ENCODE assay signal across 13 mouse cellular contexts in the genomic region with DNA sequence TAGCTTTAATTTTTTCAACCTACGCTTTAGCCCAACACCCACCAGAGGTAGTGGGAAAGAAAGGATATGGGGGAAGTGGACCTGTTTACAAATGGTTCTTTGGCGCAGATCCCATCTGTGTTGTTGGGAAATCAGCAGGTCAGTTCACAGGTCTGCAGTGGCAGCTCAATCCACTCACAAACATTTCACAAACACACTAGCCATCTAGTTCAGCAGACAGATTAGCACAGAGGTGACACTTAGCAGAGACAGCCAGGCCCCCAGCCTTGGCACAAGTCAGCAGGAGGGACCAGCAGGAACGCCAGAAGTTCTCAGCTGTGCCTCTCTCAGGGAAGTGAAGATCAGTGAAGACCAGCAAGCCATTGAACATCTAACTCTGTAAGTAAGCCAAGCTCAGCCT. TPM values are rescaled to one million over a fixed set of nuclear protein-coding genes. Genes with fewer than 3 reads are reported as not detected.
"Had no signal": no experiment of that assay in that cellular context is flagged by ENCODE, and none has a peak within 500 bp of the region (broad histone marks: within the 10 kb centered on the region; RNA-seq: fewer than 3 reads in every experiment).

No protein-coding gene starts in this region.

- H3K36me3 ChIP-seq: hindbrain, embryonic 15.5 days; limb, embryonic 15.5 days; midbrain, embryonic 12.5 days had no signal

- H3K9me3 ChIP-seq: hindbrain, embryonic 15.5 days; limb, embryonic 15.5 days; midbrain, embryonic 12.5 days had no signal

- H3K4me3 ChIP-seq: hindbrain, embryonic 15.5 days; limb, embryonic 15.5 days; midbrain, embryonic 12.5 days had no signal

- H3K27ac ChIP-seq: hindbrain, embryonic 15.5 days; limb, embryonic 15.5 days; midbrain, embryonic 12.5 days; stomach, postnatal 0 days had no signal

- ATAC-seq: inflammation-experienced regulatory T-cells, adult 6 months; intestine, postnatal 0 days; midbrain, embryonic 16.5 days had no signal

- H3K4me1 ChIP-seq: hindbrain, embryonic 15.5 days; limb, embryonic 15.5 days; midbrain, embryonic 12.5 days had no signal

- H3K4me2 ChIP-seq: hindbrain, embryonic 15.5 days; limb, embryonic 15.5 days; midbrain, embryonic 12.5 days had no signal

- H3K27me3 ChIP-seq: hindbrain, embryonic 15.5 days; limb, embryonic 15.5 days; midbrain, embryonic 12.5 days had no signal

- DNase-seq: kidney, adult 8-10 months; kidney, postnatal 25 days; layer of hippocampus, postnatal 36 days; right cerebral cortex, postnatal 25 days; thymus, postnatal 4 days had no signal

- H3K9ac ChIP-seq: hindbrain, embryonic 15.5 days; limb, embryonic 15.5 days; midbrain, embryonic 12.5 days had no signal

RNA-seq across cellular contexts. Expression of a gene that starts 10.3 kb away (rescaled TPM):
- polyA plus RNA-seq: midbrain, embryonic 16.5 days; neural tube, embryonic 14.5 days had no signal

RNA-seq across cellular contexts. Expression of a gene that starts 25.9 kb away (rescaled TPM):
- polyA plus RNA-seq: neural tube, embryonic 14.5 days had no signal
